Mouse (Mus musculus) bone marrow macrophage, adult 2 months (primary cell): ENCODE data around the gene Ccl24. TPM values are rescaled to one million over a fixed set of nuclear protein-coding genes. Genes with fewer than 3 reads are reported as not detected.

Experiments used
- H3K27ac ChIP-seq: 2 replicates; pipeline ENCODE4 v1.5.1; 2012; ENCODE audit warnings: low read depth, low read length; ENCODE audit not compliant: insufficient read depth
- H3K4me1 ChIP-seq: 2 replicates; pipeline ENCODE4 v1.6.1; 2012; ENCODE audit warnings: low read length; ENCODE audit not compliant: control insufficient read depth, insufficient read depth
- H3K4me3 ChIP-seq: 2 replicates; pipeline ENCODE4 v1.5.1; 2012; ENCODE audit warnings: mild to moderate bottlenecking, low read length, moderate library complexity; ENCODE audit not compliant: insufficient read depth
- CTCF ChIP-seq: IDR thresholded peaks from 2 replicates; pipeline ENCODE4 v1.5.1; 2012; ENCODE audit warnings: low read depth, mild to moderate bottlenecking, low read length, moderate library complexity
- POLR2A ChIP-seq: IDR thresholded peaks from 2 replicates; pipeline ENCODE4 v1.6.1; 2012; ENCODE audit warnings: mild to moderate bottlenecking, low read depth, low read length, borderline replicate concordance
- polyA plus RNA-seq: library from polyadenylated mRNA; stranded (reverse); fragments of >200 nt; gene quantifications from 2 replicates; pipeline ENCODE4 v1.2.4, GENCODE M21; 2012; ENCODE audit not compliant: missing spikeins, insufficient read depth, insufficient read length

Gene Ccl24
- polyA plus RNA-seq, 1 experiment = 0.71 TPM

GRCm38 (mm10) chr5:135527986-135528385 lies 44.9 kb downstream of the Ccl24 start:
- no peak overlapping the region for H3K4me3 ChIP-seq
- H3K27ac ChIP-seq = no peak overlapping the region
- peaks cover 17% of the 10 kb centered on the region for H3K4me1 ChIP-seq
- TF ChIP-seq POLR2A (no peak), CTCF (no peak)

- Histone ChIP-seq H3K4me3 (no peak overlapping the region), H3K27ac (no peak overlapping the region), H3K4me1 (peaks cover 24% of the 10 kb centered on the region)
- no peak for TF ChIP-seq CTCF
- TF ChIP-seq POLR2A = no peak
Measured at GRCm38 (mm10) chr5:135524660-135525560, 47.9 kb downstream of the Ccl24 start.

- Histone ChIP-seq H3K4me1 (peaks cover 23% of the 10 kb centered on the region), H3K4me3 (no peak overlapping the region), H3K27ac (no peak overlapping the region)
- TF ChIP-seq CTCF (no peak), POLR2A (no peak)
Measured at GRCm38 (mm10) chr5:135524087-135524486, 48.8 kb downstream of the Ccl24 start.

GRCm38 (mm10) chr5:135522111-135522722 lies 50.6 kb downstream of the Ccl24 start:
- TF ChIP-seq CTCF (no peak), POLR2A (no peak)
- Histone ChIP-seq H3K4me3 (no peak overlapping the region), H3K4me1 (peaks cover 23% of the 10 kb centered on the region), H3K27ac (no peak overlapping the region)

Other genes with a start within 250 kb of the Ccl24 start
- gene Fkbp6, start 223.0 kb downstream of the Ccl24 start, polyA plus RNA-seq = not detected in 2 replicates
- not detected in 2 replicates for gene Trim50, start 219.8 kb downstream of the Ccl24 start, polyA plus RNA-seq
- 8.0 and 11.4 TPM in 2 replicates for gene Nsun5, start 203.1 kb downstream of the Ccl24 start, polyA plus RNA-seq
- 15.0 and 17.5 TPM in 2 replicates for gene Pom121, start 178.5 kb downstream of the Ccl24 start, polyA plus RNA-seq
- gene Hip1, start 27.9 kb downstream of the Ccl24 start, polyA plus RNA-seq = 50.3 and 59.5 TPM in 2 replicates
- not detected in 2 replicates for gene Ccl26, start 9.5 kb downstream of the Ccl24 start, polyA plus RNA-seq
- 11.5 and 13.9 TPM in 2 replicates for gene Rhbdd2, start 59.6 kb upstream of the Ccl24 start, polyA plus RNA-seq
- gene Por, start 97.0 kb upstream of the Ccl24 start, polyA plus RNA-seq = 69.1 and 83.9 TPM in 2 replicates
- 37.1 and 41.5 TPM in 2 replicates for gene Tmem120a, start 171.4 kb upstream of the Ccl24 start, polyA plus RNA-seq
- gene Styxl1, start 205.3 kb upstream of the Ccl24 start, polyA plus RNA-seq = 0.72 and 0.83 TPM in 2 replicates
- gene Mdh2, start 205.4 kb upstream of the Ccl24 start, polyA plus RNA-seq = 92.1 and 126 TPM in 2 replicates
- not detected in 2 replicates for gene Srrm3, start 233.8 kb upstream of the Ccl24 start, polyA plus RNA-seq